Mouse (Mus musculus) C2C12 (cell line): Measurements from ENCODE around the gene Cps1.

ENCODE experiments used
- CEBPB ChIP-seq: IDR thresholded peaks from one replicate; pipeline ENCODE4 v1.6.1; 2011; ENCODE audit warnings: low read depth, mild to moderate bottlenecking, control low read depth, moderate library complexity
- CTCF ChIP-seq: IDR thresholded peaks from one replicate; pipeline ENCODE4 v1.5.1; 2011; ENCODE audit not compliant: control insufficient read depth, insufficient read depth, insufficient read length
- MAX ChIP-seq: IDR thresholded peaks from one replicate; pipeline ENCODE4 v1.6.1; 2011; ENCODE audit warnings: mild to moderate bottlenecking, control low read depth
- MYOD1 ChIP-seq: IDR thresholded peaks from one replicate; pipeline ENCODE4 v1.6.1; 2011; ENCODE audit warnings: low read depth; ENCODE audit not compliant: control insufficient read depth, insufficient read length
- MYOG ChIP-seq: IDR thresholded peaks from one replicate; pipeline ENCODE4 v1.6.1; 2011; ENCODE audit not compliant: control insufficient read depth, insufficient read length; ENCODE audit errors: extremely low read depth
- USF1 ChIP-seq: IDR thresholded peaks from one replicate; pipeline ENCODE4 v1.6.1; 2011; ENCODE audit warnings: low read depth, mild to moderate bottlenecking, control low read depth, moderate library complexity

- no peak for TF ChIP-seq CTCF
- no peak for TF ChIP-seq MYOG
- TF ChIP-seq MAX: no peak
- TF ChIP-seq USF1: no peak
- TF ChIP-seq CEBPB: no peak
- no peak for TF ChIP-seq MYOD1
Measured at GRCm38 (mm10) chr1:67117778-67118177, 5.0 kb upstream of the Cps1 start.
